Mouse (Mus musculus) megakaryocyte, embryonic 14.5 days (primary cell): ENCODE measurements around the gene Tead1. TPM values are rescaled to one million over a fixed set of nuclear protein-coding genes. Genes with fewer than 3 reads are reported as not detected.

ENCODE experiments used
- H3K27me3 ChIP-seq: replicated peaks from 2 replicates; pipeline ENCODE3; 2012; ENCODE audit warnings: inconsistent platforms
- H3K36me3 ChIP-seq: replicated peaks from 2 replicates; pipeline ENCODE3; 2012; ENCODE audit warnings: low read length, inconsistent platforms, mixed read lengths
- H3K4me1 ChIP-seq: 2 replicates; pipeline ENCODE4 v1.6.1; 2012; ENCODE audit warnings: inconsistent platforms
- H3K4me3 ChIP-seq: replicated peaks from 2 replicates; pipeline ENCODE3; 2012; ENCODE audit warnings: moderate library complexity, mild to moderate bottlenecking, inconsistent platforms
- H3K9me3 ChIP-seq: 2 replicates; pipeline ENCODE4 v1.6.1; 2012; ENCODE audit warnings: inconsistent platforms
- FLI1 ChIP-seq: IDR thresholded peaks from 2 replicates; pipeline ENCODE4 v1.6.1; 2012; ENCODE audit warnings: low read length, inconsistent platforms, mixed read lengths
- GATA1 ChIP-seq: IDR thresholded peaks from 3 replicates; pipeline ENCODE4 v1.6.1; 2012; ENCODE audit warnings: mixed read lengths, low read length, inconsistent platforms, borderline replicate concordance
- polyA plus RNA-seq: library from polyadenylated mRNA; stranded (reverse); fragments of >175 nt; gene quantifications from 2 replicates; pipeline ENCODE4 v1.2.3, GENCODE M21; 2012; ENCODE audit warnings: low replicate concordance; ENCODE audit not compliant: insufficient read depth

Gene Tead1
- polyA plus RNA-seq, 1 experiment = not detected

GRCm38 (mm10) chr7:112686586-112686985 is 7.5 kb downstream of the Tead1 start:
- Histone ChIP-seq H3K27me3 (peaks cover 88% of the 10 kb centered on the region), H3K4me1 (no peaks in the 10 kb centered on the region), H3K9me3 (no peaks in the 10 kb centered on the region), H3K4me3 (no peak overlapping the region), H3K36me3 (no peaks in the 10 kb centered on the region)
- TF ChIP-seq FLI1 = no peak

- H3K36me3 ChIP-seq = no peaks in the 10 kb centered on the region
- TF ChIP-seq GATA1 (no peak), FLI1 (no peak)
- H3K27me3 ChIP-seq = peaks cover 89% of the 10 kb centered on the region
- H3K4me3 ChIP-seq = no peak overlapping the region
- H3K9me3 ChIP-seq = no peaks in the 10 kb centered on the region
- no peaks in the 10 kb centered on the region for H3K4me1 ChIP-seq
These were observed 9.4 kb downstream of the Tead1 start for GRCm38 (mm10) chr7:112688425-112689001.

- Histone ChIP-seq H3K9me3 (no peaks in the 10 kb centered on the region), H3K4me1 (no peaks in the 10 kb centered on the region), H3K4me3 (no peak overlapping the region), H3K27me3 (peaks cover 85% of the 10 kb centered on the region), H3K36me3 (no peaks in the 10 kb centered on the region)
- TF ChIP-seq FLI1 (no peak), GATA1 (no peak)
These were observed 12.0 kb downstream of the Tead1 start for GRCm38 (mm10) chr7:112690836-112691781.

- H3K36me3 ChIP-seq = no peaks in the 10 kb centered on the region
- H3K9me3 ChIP-seq = no peaks in the 10 kb centered on the region
- TF ChIP-seq GATA1 (no peak), FLI1 (no peak)
- H3K27me3 ChIP-seq = peaks cover 83% of the 10 kb centered on the region
- H3K4me3 ChIP-seq = no peak overlapping the region
- H3K4me1 ChIP-seq = peaks cover 13% of the 10 kb centered on the region
These were observed 14.4 kb downstream of the Tead1 start for GRCm38 (mm10) chr7:112693566-112693965.

- no peaks in the 10 kb centered on the region for H3K36me3 ChIP-seq
- H3K27me3 ChIP-seq = peaks cover 65% of the 10 kb centered on the region
- no peaks in the 10 kb centered on the region for H3K9me3 ChIP-seq
- peaks cover 13% of the 10 kb centered on the region for H3K4me1 ChIP-seq
- TF ChIP-seq FLI1 = no peak
- TF ChIP-seq GATA1 = no peak
- H3K4me3 ChIP-seq = no peak overlapping the region
These were observed 17.7 kb downstream of the Tead1 start for GRCm38 (mm10) chr7:112696777-112697161.

- TF ChIP-seq FLI1 = no peak
- peaks cover 59% of the 10 kb centered on the region for H3K27me3 ChIP-seq
- no peak overlapping the region for H3K4me3 ChIP-seq
- H3K4me1 ChIP-seq = peaks cover 13% of the 10 kb centered on the region
- no peaks in the 10 kb centered on the region for H3K9me3 ChIP-seq
- H3K36me3 ChIP-seq = no peaks in the 10 kb centered on the region
These were observed 18.2 kb downstream of the Tead1 start for GRCm38 (mm10) chr7:112697162-112697841.

- H3K27me3 ChIP-seq = peaks cover 39% of the 10 kb centered on the region
- H3K36me3 ChIP-seq = no peaks in the 10 kb centered on the region
- H3K9me3 ChIP-seq = no peaks in the 10 kb centered on the region
- no peak overlapping the region for H3K4me3 ChIP-seq
- TF ChIP-seq FLI1 = no peak
- no peak for TF ChIP-seq GATA1
- peaks cover 13% of the 10 kb centered on the region for H3K4me1 ChIP-seq
These were observed 21.0 kb downstream of the Tead1 start for GRCm38 (mm10) chr7:112700082-112700481.

- no peaks in the 10 kb centered on the region for H3K9me3 ChIP-seq
- TF ChIP-seq FLI1 (no peak), GATA1 (no peak)
- no peaks in the 10 kb centered on the region for H3K36me3 ChIP-seq
- H3K4me1 ChIP-seq = no peaks in the 10 kb centered on the region
- no peak overlapping the region for H3K4me3 ChIP-seq
- H3K27me3 ChIP-seq = peaks cover 25% of the 10 kb centered on the region
These were observed 24.2 kb downstream of the Tead1 start for GRCm38 (mm10) chr7:112703341-112703740.

- Histone ChIP-seq H3K27me3 (peaks cover 23% of the 10 kb centered on the region), H3K9me3 (no peaks in the 10 kb centered on the region), H3K36me3 (no peaks in the 10 kb centered on the region), H3K4me3 (no peak overlapping the region), H3K4me1 (no peaks in the 10 kb centered on the region)
- TF ChIP-seq GATA1 (no peak), FLI1 (no peak)
These were observed 26.8 kb downstream of the Tead1 start for GRCm38 (mm10) chr7:112705870-112706269.

- H3K4me3 ChIP-seq = no peak overlapping the region
- peaks cover 27% of the 10 kb centered on the region for H3K27me3 ChIP-seq
- no peaks in the 10 kb centered on the region for H3K36me3 ChIP-seq
- no peak for TF ChIP-seq GATA1
- TF ChIP-seq FLI1 = no peak
- no peaks in the 10 kb centered on the region for H3K4me1 ChIP-seq
- no peaks in the 10 kb centered on the region for H3K9me3 ChIP-seq
These were observed 27.6 kb downstream of the Tead1 start for GRCm38 (mm10) chr7:112706756-112707155.
